ENCODE assay signal across 27 mouse cellular contexts in genomic region chr9:104366983-104367382, GRCm38 (mm10). TPM values are rescaled to one million over a fixed set of nuclear protein-coding genes. Genes with fewer than 3 reads are reported as not detected.
DNase-seq lines count a peak whose midpoint lies in the region; ATAC-seq and TF ChIP-seq lines count a peak whose summit lies in the region.
"Had no signal": no experiment of that assay in that cellular context is flagged by ENCODE, and none has a peak within 500 bp of the region (broad histone marks: within the 10 kb centered on the region; RNA-seq: fewer than 3 reads in every experiment).

No protein-coding gene starts in this region.

- H3K27me3 ChIP-seq in intestine, postnatal 0 days (replicated peaks; ENCODE audit: control insufficient read depth, insufficient read depth, low read length) = no peaks in the 10 kb centered on the region
- no peaks in the 10 kb centered on the region for H3K27me3 ChIP-seq in intestine, embryonic 16.5 days (replicated peaks; ENCODE audit: control insufficient read depth, insufficient read depth, low read length)
- H3K27me3 ChIP-seq in forebrain, embryonic 11.5 days (ENCODE audit: control insufficient read depth, insufficient read depth, low read length) = no peaks in the 10 kb centered on the region
- no peaks in the 10 kb centered on the region for H3K27me3 ChIP-seq in heart, embryonic 11.5 days (ENCODE audit: control insufficient read depth, insufficient read depth, low read length)
- no peaks in the 10 kb centered on the region for H3K27me3 ChIP-seq in heart, embryonic 10.5 days (ENCODE audit: insufficient read depth, poor library complexity, severe bottlenecking)
- H3K27me3 ChIP-seq: heart, embryonic 12.5 days; kidney, embryonic 15.5 days; limb, embryonic 12.5 days; liver, embryonic 13.5 days; neural tube, embryonic 13.5 days had no signal

- no peak overlapping the region for H3K27ac ChIP-seq in intestine, postnatal 0 days (ENCODE audit: low read depth, low read length)
- no peak overlapping the region for H3K27ac ChIP-seq in intestine, embryonic 16.5 days (ENCODE audit: low read length)
- no peak overlapping the region for H3K27ac ChIP-seq in forebrain, embryonic 11.5 days (ENCODE audit: low read depth, low read length)
- no peak overlapping the region for H3K27ac ChIP-seq in heart, embryonic 11.5 days (ENCODE audit: low read depth, low read length)
- H3K27ac ChIP-seq in heart, embryonic 10.5 days = no peak overlapping the region
- H3K27ac ChIP-seq: hindbrain, embryonic 10.5 days; hindbrain, postnatal 0 days; kidney, embryonic 15.5 days; limb, embryonic 12.5 days; liver, embryonic 13.5 days; neural tube, embryonic 13.5 days had no signal

- WGBS in intestine, postnatal 0 days = 94% methylated on average over 2 of the region's 2 CpGs
- WGBS in intestine, embryonic 16.5 days = 71% methylated on average over 2 of the region's 2 CpGs
- WGBS in forebrain, embryonic 11.5 days = 77% methylated on average over 2 of the region's 2 CpGs
- 78% methylated on average over 2 of the region's 2 CpGs for WGBS in heart, embryonic 11.5 days (ENCODE audit: insufficient replicate concordance)
- WGBS in heart, embryonic 10.5 days = 82% methylated on average over 2 of the region's 2 CpGs

- DNase-seq in 3T3-L1 (ENCODE audit: low read depth, low spot score) (peak; percentile 8), ES-CJ7 (ENCODE audit: low read depth, low spot score) (peak; percentile 67), ZHBTc4 (ENCODE audit: low read depth, low spot score) (peak; percentile 85)
- DNase-seq in forebrain, embryonic 11.5 days (ENCODE audit: low spot score) = no peak
- DNase-seq in heart, embryonic 10.5 days (ENCODE audit: low spot score) = no peak
- DNase-seq: adrenal gland, postnatal 10 days; cerebellum, adult 8-10 months; cerebellum, postnatal 36 days; heart, postnatal 10 days; kidney, adult 11 months; liver, embryonic 13.5 days; lung, postnatal 4 days; retina, postnatal 1 day; right cerebral cortex, postnatal 25 days; thymus, adult 2 months had no signal

- no peaks in the 10 kb centered on the region for H3K9me3 ChIP-seq in intestine, postnatal 0 days (ENCODE audit: control insufficient read depth)
- H3K9me3 ChIP-seq in intestine, embryonic 16.5 days (ENCODE audit: control insufficient read depth, low read length) = 0 out of 2 replicates have a peak, but pooled peaks cover 5% of the 10 kb centered on the region
- H3K9me3 ChIP-seq in forebrain, embryonic 11.5 days (ENCODE audit: control insufficient read depth, low read length) = no peaks in the 10 kb centered on the region
- H3K9me3 ChIP-seq in heart, embryonic 11.5 days (replicated peaks; ENCODE audit: control insufficient read depth, low read length) = no peaks in the 10 kb centered on the region
- H3K9me3 ChIP-seq in heart, embryonic 10.5 days = no peaks in the 10 kb centered on the region
- H3K9me3 ChIP-seq: liver, embryonic 13.5 days had no signal

- no peak for ATAC-seq in intestine, postnatal 0 days
- no peak for ATAC-seq in intestine, embryonic 16.5 days
- ATAC-seq in forebrain, embryonic 11.5 days (replicated peaks; ENCODE audit: low FRiP score) = no peak
- ATAC-seq in heart, embryonic 11.5 days (replicated peaks; ENCODE audit: insufficient number of reproducible peaks, low FRiP score, low TSS enrichment) = no peak
- ATAC-seq: forebrain, embryonic 14.5 days; hindbrain, postnatal 0 days; midbrain, embryonic 16.5 days had no signal

- no peak overlapping the region for H3K4me2 ChIP-seq in intestine, postnatal 0 days (replicated peaks; ENCODE audit: low read depth)
- no peak overlapping the region for H3K4me2 ChIP-seq in intestine, embryonic 16.5 days (ENCODE audit: low read depth, low read length)
- H3K4me2 ChIP-seq in forebrain, embryonic 11.5 days (ENCODE audit: low read depth, low read length, severe bottlenecking) = no peak overlapping the region
- H3K4me2 ChIP-seq in heart, embryonic 11.5 days = no peak overlapping the region
- H3K4me2 ChIP-seq: heart, embryonic 12.5 days; kidney, embryonic 15.5 days; limb, embryonic 12.5 days; liver, embryonic 13.5 days; neural tube, embryonic 13.5 days had no signal

- H3K9ac ChIP-seq in intestine, postnatal 0 days (ENCODE audit: low read depth, low read length) = no peak overlapping the region
- no peak overlapping the region for H3K9ac ChIP-seq in intestine, embryonic 16.5 days (ENCODE audit: low read depth, low read length)
- no peak overlapping the region for H3K9ac ChIP-seq in forebrain, embryonic 11.5 days (ENCODE audit: low read length)
- H3K9ac ChIP-seq in heart, embryonic 11.5 days (ENCODE audit: low read depth, low read length) = no peak overlapping the region
- H3K9ac ChIP-seq: heart, embryonic 12.5 days; kidney, embryonic 15.5 days; limb, embryonic 12.5 days; liver, embryonic 13.5 days; neural tube, embryonic 13.5 days had no signal

- H3K4me3 ChIP-seq in intestine, postnatal 0 days (ENCODE audit: low read depth, low read length) = no peak overlapping the region
- no peak overlapping the region for H3K4me3 ChIP-seq in intestine, embryonic 16.5 days (ENCODE audit: low read length)
- H3K4me3 ChIP-seq in forebrain, embryonic 11.5 days (ENCODE audit: low read depth, low read length) = no peak overlapping the region
- H3K4me3 ChIP-seq in heart, embryonic 11.5 days (ENCODE audit: low read depth, low read length) = no peak overlapping the region
- H3K4me3 ChIP-seq in heart, embryonic 10.5 days = no peak overlapping the region
- H3K4me3 ChIP-seq: heart, embryonic 12.5 days; hindbrain, embryonic 10.5 days; kidney, embryonic 15.5 days; limb, embryonic 12.5 days; liver, embryonic 13.5 days; myocyte; neural tube, embryonic 13.5 days had no signal

- H3K36me3 ChIP-seq in intestine, postnatal 0 days (ENCODE audit: control insufficient read depth, insufficient read depth) = no peaks in the 10 kb centered on the region
- H3K36me3 ChIP-seq in intestine, embryonic 16.5 days (ENCODE audit: control insufficient read depth, insufficient read depth, low read length) = no peaks in the 10 kb centered on the region
- H3K36me3 ChIP-seq in forebrain, embryonic 11.5 days (ENCODE audit: control insufficient read depth, insufficient read depth, low read length) = no peaks in the 10 kb centered on the region
- no peaks in the 10 kb centered on the region for H3K36me3 ChIP-seq in heart, embryonic 11.5 days (ENCODE audit: control insufficient read depth, insufficient read depth, low read length)
- H3K36me3 ChIP-seq in heart, embryonic 10.5 days = no peaks in the 10 kb centered on the region
- H3K36me3 ChIP-seq: heart, embryonic 12.5 days; hindbrain, embryonic 10.5 days; kidney, embryonic 15.5 days; limb, embryonic 12.5 days; liver, embryonic 13.5 days; neural tube, embryonic 13.5 days had no signal

- TF ChIP-seq CTCF in intestine, postnatal 0 days (IDR thresholded peaks at IDR 0.05; ENCODE audit: low read depth) = peak; percentile 32

- no peaks in the 10 kb centered on the region for H3K4me1 ChIP-seq in intestine, postnatal 0 days (replicated peaks; ENCODE audit: control insufficient read depth, insufficient read depth, low read length)
- no peaks in the 10 kb centered on the region for H3K4me1 ChIP-seq in intestine, embryonic 16.5 days (ENCODE audit: control insufficient read depth, insufficient read depth, low read length)
- no peaks in the 10 kb centered on the region for H3K4me1 ChIP-seq in forebrain, embryonic 11.5 days (replicated peaks; ENCODE audit: control insufficient read depth, insufficient read depth, low read length)
- no peaks in the 10 kb centered on the region for H3K4me1 ChIP-seq in heart, embryonic 11.5 days (ENCODE audit: control insufficient read depth, insufficient read depth, low read length)
- H3K4me1 ChIP-seq in heart, embryonic 10.5 days = no peaks in the 10 kb centered on the region
- H3K4me1 ChIP-seq: heart, embryonic 12.5 days; hindbrain, embryonic 10.5 days; kidney, embryonic 15.5 days; limb, embryonic 12.5 days; liver, embryonic 13.5 days; neural tube, embryonic 13.5 days had no signal

RNA-seq across cellular contexts. Expression of gene Acpp, which starts 29.4 kb away (rescaled TPM):
- polyA plus RNA-seq in intestine, postnatal 0 days (2015; fragmentation: Nextera tagmentation; extraction: Ambion mirVana) = 2.9 and 3.6 TPM in 2 replicates
- 2.3 and 2.6 TPM in 2 replicates for polyA plus RNA-seq in intestine, embryonic 16.5 days (2015; fragmentation: Nextera tagmentation; extraction: Ambion mirVana)
- 0.31 and 0.40 TPM in 2 replicates for polyA plus RNA-seq in forebrain, embryonic 11.5 days (2014; fragmentation: Nextera tagmentation; extraction: Ambion mirVana)
- polyA plus RNA-seq in heart, embryonic 11.5 days (2014; fragmentation: Nextera tagmentation; extraction: Ambion mirVana) = 0.30 TPM in 1 of 2 replicates, not detected in the other
- polyA plus RNA-seq in heart, embryonic 10.5 days (2016; fragmentation: Nextera tagmentation; extraction: Ambion mirVana) = 0.08 and 0.14 TPM in 2 replicates
- polyA plus RNA-seq: heart, embryonic 12.5 days had no signal

Comparison
In these comparisons a context has a peak if more than half of its experiments do, and no peak if none do; other contexts are left out.
1. DNase-seq: peak in 3T3-L1 (single experiment), ES-CJ7 (single experiment) and ZHBTc4 (single experiment); none in forebrain, embryonic 11.5 days (single experiment) and heart, embryonic 10.5 days (single experiment).